Mouse (Mus musculus): ENCODE measurements at regions not wholly inside any gene's neighbourhood (a gene's known extent, or its start where the extent isn't known, plus 50 kb on each side); places are given as distances from the start of the nearest gene placed in this dataset.

DNA sequence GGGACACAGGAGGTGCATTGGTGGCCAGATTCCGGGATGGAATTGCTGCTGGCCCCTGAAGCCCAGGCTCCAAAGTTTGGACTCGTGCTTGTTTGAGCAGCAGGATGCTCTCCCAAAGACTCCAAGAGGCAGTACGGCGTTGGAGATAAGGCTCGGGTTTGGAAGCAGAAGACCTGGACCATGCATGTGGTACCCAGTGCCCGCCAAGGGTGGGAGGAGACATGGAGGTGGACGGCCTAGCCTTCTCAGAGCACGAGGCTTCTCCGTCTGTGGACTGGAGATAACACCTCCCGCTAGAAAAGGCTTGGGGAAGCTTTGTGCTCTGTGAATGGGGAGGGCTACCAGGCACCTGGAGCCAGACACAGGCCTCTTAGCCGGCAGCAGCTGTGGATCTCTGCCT is 271.7 kb downstream of the Rps6kc1 start:
- DNase-seq (ENCODE audit: extremely low spot score, low read depth, low spot score), result no peak

DNA sequence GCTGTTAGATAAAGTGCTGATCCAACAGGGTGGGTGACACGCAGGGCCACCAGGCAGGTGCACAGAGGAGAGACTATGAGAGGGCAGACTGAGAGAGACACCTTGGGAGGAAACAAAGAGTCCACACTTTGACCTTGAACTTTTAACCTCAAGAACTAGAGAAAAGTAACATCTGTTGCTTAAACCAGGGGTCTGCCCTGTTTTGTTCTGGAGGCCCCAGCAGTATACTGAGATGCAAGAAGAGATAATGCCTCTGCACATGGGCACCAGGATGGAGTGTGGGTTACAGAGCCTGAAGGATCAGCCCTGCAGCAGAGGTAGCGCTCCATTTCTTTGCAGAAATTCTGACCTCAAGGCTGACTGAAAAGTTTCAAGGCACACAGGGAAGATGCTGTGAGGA is 276.6 kb downstream of the Rps6kc1 start:
- DNase-seq (ENCODE audit: extremely low spot score, low read depth, low spot score), result no peak

DNA sequence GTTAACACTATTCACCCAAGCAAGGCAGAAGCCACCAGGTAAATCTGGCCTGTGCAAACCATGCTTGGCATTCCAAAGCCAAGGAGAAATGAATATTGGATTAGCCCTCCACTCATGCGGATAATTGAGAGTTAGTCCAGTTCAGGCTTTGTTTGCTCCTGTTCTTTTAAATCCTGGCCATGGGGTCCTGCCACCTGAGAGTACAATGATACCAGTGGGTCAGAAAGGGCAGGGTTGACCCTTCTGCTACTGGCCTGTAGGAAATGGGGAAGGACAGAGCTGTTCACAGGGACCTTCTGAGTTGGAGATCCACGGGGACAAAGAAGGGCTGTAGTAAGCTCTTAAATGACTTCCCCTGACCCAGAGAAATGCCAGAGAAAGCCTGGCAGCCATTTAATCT is 279.9 kb downstream of the Rps6kc1 start:
- DNase-seq (ENCODE audit: extremely low spot score, low read depth, low spot score), result no peak

DNA sequence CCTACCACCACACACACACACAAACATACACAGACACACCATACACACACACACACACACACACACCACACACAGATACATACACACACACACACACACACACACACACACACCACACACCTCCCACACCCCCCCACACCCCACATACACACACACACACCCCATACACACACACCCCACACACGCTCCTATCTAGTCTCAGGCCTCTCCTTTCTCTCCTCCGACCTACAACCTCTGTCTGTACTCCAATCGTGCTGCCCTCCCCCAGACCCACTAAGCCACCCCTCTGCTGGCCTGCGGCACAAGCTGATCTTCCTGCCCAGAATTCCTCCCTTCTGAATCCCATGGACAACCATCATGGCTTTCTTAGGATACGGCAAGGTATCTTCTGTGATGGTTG is 281.4 kb downstream of the Rps6kc1 start:
- DNase-seq (ENCODE audit: extremely low spot score, low read depth, low spot score), result no peak

DNA sequence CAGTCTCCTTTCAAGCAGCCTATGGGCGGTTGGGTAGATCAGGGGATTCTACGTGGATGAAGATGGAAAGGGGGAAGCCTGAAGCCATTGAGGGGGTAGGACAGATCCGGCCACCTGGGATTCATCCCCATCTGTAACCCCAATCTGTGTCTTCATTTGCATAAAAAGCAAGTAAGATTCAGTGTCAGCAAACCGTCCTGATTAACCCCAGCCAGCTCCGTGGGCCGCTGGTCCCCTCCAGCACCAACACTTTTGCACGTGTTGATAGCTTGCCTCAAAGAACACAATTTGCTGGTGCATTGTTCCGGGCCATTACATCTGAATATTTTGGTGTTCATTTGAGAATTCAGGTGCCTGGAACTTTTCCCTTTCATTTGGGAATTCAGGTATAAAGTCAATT is 287.7 kb downstream of the Rps6kc1 start:
- DNase-seq (ENCODE audit: extremely low spot score, low read depth, low spot score), result no peak

DNA sequence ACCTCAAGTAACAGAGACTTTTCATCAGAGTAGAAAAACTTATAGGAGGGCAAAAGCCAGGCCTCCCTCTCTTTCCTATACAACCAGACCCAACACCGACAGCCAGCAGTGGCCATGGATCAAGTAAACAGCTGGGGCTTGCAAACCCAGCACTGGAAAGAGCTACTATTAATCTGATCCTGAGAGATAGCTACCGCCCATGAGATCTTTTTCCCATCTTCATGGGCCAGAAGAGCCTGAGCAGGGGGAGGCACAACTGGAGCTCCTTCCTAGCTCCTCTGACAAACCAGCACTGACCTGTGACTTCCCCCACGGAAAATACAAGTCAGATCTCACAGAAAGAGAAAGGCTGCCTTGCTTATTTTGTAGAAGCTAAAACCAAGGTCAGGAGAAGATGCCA is 311.1 kb downstream of the Rps6kc1 start:
- DNase-seq (ENCODE audit: extremely low spot score, low read depth, low spot score), result no peak

DNA sequence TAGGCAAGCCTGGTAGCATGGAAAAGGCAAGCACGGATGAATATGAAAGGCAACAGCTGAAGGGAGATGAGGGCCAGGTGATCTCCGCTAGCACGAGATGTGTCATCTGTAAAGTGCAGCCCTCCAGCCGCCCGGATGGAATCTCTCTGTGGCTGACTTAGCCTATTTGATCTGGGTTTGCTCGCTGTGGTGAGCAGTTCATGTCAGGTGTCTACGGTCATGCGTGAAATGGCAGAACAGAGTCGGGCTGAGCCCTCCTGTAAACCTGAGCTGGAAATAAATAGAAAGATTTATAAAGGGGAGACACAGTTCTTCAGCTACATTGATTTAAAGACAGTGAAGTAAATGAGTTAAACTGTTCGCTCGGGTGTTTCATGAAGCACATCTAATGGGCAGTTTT is 311.9 kb downstream of the Rps6kc1 start:
- DNase-seq (ENCODE audit: extremely low spot score, low read depth, low spot score), result no peak

DNA sequence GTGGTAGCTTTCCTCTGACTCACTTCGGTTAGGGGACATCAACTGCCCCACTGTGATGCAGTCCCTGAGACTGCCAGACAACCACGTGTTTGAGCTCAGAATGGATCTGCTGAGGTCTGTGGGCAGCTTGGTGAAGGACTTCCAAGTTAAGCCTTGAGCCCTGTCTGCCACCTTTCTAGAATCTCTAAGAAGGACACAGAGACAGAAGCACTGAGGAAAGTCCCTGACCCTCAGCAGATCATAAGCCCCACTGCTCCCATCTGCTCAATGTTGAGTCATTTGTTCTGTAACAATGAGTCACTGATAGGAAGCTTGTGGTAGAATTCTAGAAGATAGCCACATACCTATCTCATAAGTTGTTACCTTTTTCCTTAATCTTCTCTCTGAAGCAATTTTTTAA is 315.4 kb downstream of the Rps6kc1 start:
- DNase-seq (ENCODE audit: extremely low spot score, low read depth, low spot score), result no peak

DNA sequence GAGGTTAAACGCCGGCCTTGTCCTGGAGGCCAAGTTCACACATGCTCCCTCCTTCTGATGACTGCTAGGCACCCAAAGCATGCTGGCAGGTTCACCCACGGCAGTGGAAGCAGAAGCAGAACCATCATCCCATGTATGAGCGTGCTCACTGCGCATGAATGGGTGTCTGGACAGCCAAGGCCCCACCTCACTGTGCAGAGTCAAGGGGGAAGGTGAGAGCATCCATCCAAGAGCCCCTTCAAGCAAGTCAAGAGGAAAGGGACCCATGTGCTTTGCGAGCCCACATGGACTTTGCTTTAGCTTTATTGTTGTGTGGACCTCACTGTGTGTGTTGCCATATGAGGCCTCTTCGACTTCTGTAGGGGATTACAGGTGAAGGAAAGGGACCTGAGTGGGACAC is 319.9 kb downstream of the Rps6kc1 start:
- no peak for DNase-seq (ENCODE audit: extremely low spot score, low read depth, low spot score)

DNA sequence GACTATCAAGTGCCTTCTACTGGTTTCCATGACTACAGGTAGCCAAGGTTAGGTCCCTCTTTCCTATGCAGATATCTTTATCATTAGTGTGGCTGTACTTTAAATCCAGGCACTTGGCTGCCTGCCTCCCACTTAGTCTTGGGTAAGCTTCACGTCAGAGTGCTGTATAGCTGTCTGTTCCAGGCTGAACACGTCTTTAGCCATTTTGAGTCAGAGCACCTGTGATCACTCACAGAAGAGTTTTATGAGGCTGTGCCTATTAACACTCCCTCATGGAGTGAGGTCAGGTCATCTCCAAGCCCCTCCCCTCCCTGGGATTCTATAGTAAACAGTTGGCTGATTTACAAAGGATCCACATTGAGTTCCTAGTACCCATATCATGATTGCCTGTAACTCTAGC is 322.0 kb downstream of the Rps6kc1 start:
- no peak for DNase-seq (ENCODE audit: extremely low spot score, low read depth, low spot score)

DNA sequence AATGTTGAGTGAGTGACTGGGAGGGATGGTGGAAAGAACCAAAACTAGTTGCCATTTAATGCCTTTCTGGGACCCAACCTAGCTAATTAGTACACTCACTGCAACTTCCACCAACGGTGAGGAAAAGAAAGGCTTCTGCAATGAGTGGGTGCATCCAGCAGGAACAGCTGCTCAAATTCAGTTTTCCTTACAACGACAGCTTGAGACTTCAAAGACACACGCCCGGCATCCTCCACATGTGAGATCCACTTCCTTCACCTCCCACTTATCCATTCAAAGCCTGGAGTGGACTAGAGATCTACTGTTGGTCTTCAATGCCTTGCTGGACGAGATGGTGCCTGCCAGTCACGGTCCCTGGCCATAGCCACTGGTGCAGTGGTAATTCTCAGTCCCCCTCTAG is 328.3 kb downstream of the Rps6kc1 start:
- no peak for DNase-seq (ENCODE audit: extremely low spot score, low read depth, low spot score)

DNA sequence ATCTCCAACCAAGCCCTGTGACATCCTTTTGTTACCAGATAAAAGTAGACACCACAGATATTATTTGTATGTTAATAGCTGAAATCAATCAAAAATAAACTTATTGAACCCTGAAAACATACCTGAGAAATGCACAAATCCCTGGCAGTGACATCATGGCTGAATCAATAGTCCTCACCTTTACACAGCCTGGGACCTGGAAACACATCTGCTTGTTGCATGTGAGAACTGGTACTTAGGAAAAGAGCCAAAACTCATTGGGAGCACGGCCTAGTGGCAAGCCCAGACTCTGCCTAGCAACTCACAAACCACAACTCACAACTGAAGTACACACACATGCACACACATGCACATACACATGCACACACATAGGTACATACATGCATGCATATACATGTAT is 330.9 kb downstream of the Rps6kc1 start:
- no peak for DNase-seq (ENCODE audit: extremely low spot score, low read depth, low spot score)

DNA sequence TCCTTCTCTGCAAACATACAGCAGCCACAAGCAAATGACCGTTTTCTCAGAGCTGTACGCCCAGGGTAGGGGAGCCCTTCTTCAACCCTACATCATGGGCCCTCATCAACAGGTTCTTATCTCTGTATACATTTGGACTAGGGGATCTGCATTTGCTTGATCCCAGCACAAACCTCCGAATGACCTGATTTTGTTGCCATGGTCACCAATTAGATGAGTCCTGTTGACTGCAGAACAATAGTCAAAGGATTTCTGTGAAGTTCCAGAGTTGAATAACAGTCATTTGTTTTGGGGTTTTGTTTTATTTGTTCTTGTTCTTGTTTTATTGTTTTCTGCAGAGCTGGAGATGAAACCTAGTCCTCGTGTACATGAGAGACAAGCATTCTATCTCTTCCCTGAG is 340.6 kb downstream of the Rps6kc1 start:
- DNase-seq (ENCODE audit: extremely low spot score, low read depth, low spot score), result no peak

DNA sequence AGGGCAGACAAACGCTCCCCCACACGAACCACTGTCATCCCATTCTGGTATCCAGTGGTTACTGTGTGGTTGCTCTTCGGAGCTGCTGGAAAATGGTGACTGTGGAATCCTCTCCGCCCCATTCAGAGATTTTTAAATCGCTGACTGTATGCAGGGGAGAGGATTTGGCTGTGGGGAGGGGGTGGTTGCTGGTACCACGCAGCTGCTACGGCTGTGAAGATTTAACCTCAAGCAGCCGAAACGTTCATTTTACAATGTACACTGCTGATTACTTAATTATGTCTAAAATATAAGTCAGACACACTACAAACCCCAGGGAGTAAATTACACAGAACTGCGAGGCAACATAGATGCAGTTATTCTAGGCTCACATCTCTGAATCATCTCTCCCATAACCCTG is 341.0 kb downstream of the Rps6kc1 start:
- DNase-seq (ENCODE audit: extremely low spot score, low read depth, low spot score), result no peak

DNA sequence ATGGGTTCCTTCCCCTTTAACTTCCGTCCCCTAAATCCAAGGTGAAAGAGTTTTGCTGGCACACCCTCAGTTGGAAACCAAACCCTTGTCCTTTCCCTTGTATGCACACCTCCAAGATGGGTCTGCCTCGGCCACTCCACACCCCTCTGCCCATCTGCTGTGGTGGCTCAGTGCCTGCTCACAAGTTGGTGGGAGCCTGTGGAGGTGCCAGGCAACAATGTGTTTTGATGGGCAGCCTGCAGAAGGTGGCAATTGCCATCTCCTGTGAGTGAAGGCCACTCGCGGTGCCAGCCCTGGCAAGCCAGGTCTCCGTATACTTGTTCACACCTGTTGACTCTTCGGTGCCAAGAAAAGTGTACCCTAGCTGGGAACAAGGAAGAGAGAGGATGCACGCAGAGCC is 344.8 kb downstream of the Rps6kc1 start:
- DNase-seq (ENCODE audit: extremely low spot score, low read depth, low spot score), result no peak

DNA sequence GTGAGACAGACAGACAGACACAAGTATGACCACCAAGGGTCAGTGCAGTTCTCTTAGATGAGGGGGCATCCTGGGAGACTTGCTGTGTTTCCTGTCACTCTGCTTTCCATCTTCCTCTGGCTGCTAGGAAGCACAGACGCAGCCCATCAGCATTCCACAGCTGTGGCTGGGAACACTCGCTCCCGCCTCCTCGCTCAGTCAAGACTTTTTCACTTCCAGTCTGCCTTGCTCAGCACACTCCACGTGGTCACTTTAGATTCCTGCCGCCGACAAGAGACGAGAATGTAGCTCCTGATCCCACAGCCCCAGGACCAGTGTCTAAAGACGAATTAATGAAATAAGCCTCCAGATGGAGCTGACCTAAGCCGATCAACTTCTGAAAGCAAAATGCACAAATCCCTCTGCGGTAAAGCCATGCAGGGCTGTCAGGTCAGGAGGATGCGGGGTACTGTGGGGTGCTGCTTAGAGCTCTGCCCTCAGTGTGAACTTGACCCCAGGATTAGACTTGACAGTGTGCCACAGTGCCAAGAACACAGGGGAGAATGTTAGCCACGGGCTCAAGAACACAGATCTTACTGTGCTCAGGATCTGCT is 348.6 kb downstream of the Rps6kc1 start:
- no peak for DNase-seq (ENCODE audit: extremely low spot score, low read depth, low spot score)

DNA sequence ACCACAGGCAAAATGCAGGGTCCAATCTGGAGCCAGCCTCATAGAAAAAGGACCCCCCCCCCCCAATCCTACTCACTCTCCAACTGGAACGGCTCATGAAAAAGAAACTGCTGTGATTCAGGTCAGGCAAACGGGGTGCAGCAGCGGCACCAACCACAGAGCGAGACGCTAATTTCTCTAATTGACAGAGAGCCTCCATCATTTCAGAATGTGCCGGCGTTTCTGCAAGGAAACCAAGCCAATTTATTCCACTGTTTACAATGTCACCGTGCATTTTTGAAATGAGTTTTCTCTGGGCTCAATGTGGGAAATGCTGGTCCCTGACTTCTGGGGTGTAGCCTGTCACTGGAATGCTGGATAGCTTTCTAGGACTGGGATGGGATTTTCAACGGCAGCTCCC is 351.5 kb downstream of the Rps6kc1 start:
- DNase-seq (ENCODE audit: extremely low spot score, low read depth, low spot score), result no peak

DNA sequence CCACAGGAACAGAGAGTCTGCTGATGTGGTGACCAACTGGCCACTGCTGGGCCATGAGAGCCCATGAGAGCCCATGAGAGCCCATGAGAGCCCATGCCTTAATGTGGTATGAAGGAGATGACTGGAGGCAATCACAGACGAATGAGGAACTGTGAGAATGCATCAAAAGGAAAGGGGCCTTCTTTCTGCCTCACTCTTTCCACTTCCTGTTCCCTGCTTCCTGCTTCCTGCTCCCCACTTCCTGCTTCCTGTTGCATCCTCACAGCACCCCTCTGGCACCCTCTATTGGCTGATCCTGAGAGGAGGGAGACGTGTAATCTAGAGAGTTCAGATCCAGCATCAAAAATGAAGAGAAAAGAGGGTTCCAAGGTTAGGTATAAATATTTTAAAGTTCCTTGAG is 369.7 kb downstream of the Rps6kc1 start:
- no peak for DNase-seq (ENCODE audit: extremely low spot score, low read depth, low spot score)

DNA sequence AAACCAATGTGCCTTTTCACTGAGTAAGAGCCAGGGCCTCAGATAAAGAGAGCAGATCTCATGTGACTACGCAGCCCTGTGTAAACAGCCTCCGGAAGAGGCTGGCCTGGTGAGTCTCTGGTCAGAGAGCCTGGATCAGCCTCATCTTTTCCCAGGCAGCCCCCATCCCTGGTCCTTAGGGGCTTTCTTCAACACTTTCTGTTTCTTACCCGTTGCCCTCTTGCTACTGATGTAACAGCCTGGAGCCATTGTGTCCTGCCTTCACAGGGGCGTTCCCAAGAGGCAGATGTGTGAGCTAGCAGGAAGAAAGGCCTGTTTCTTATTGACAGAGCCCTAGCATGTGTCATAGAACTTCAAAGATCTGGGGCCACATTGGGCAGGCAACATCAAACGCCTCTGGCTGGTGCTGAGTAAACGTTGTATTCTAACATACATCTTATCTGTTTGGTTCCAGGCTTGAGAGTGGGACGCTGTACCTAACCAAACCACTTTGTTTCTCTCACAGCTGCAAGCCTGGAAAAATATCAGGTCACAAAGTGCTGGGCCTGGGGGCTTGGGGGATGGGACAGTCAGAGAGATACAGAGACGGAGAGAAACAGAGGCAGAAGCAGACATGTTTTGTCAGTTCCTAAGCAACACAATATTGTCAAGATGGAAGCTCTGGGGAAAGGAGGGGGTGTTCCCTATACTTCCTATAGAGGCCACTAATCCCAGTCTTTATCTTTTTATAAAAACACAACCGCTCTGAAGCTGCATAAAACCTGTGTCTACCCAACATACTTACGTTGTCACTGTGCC is 362.6 kb upstream of the Prox1 start:
- DNase-seq (ENCODE audit: extremely low spot score, low read depth, low spot score), result no peak

DNA sequence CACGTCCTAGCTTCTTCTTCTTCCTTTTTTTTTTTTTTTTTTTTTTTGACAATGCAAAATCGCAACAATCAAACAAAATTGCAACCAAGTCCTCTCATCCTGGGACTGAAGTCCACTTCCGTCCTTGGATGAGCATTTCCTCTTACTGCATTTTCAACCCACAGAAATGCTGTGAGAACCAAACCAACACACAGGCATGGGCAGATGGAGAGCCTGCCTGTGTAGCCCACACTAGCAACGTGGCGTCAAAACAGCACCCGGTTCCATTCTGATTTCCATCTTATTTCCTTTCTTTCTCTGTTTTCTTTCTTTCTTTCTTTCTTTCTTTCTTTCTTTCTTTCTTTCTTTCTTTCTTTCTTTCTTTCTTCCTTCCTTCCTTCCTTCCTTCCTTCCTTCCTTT is 360.7 kb upstream of the Prox1 start:
- DNase-seq (ENCODE audit: extremely low spot score, low read depth, low spot score), result no peak

DNA sequence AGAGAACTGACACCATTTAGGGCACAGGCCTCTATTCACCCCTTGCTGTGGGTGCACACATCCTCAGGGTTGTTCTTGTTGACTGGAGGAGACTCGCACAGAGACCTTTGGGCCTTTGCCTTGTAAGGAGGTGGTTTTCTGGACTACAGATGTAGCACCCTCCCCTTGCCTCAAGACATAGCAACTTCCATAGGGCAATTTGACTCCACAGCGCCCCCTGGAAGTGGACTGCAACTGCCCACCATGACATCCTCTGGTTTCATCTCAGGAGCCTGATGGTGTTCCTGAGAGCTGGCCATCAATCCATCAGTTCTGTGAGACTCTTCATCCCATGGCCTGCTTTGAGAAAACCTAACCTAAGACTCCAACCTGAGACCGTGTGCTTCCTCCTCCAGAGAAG is 359.6 kb upstream of the Prox1 start:
- DNase-seq (ENCODE audit: extremely low spot score, low read depth, low spot score), result no peak

DNA sequence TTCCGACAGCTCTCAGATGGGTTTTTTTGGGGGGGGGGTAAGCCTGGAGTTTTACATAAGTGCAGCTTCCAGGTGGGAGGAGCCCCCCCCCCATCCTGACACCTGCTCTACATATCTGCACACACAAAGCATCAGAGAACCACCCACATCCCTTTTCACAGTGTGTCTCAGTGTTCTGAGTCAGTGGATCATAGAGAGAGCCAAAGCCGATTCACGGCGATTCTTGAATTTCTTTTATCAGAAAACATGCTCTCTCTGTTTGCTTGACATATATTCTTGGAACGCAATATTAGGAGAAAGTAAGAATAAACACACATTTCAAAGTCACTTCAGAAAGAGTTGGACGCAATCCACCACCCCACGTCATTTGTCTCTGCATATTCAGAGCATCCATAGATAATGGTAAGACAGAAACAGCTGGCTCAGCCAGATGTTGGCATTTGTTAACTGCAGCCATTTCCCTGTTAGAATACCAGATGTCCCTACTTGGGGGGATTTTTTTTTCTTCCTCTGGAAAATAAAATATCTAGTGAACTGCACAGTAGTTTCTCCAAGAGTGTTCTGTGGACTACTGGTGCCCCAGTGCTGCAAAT is 357.1 kb upstream of the Prox1 start:
- no peak for DNase-seq (ENCODE audit: extremely low spot score, low read depth, low spot score)

DNA sequence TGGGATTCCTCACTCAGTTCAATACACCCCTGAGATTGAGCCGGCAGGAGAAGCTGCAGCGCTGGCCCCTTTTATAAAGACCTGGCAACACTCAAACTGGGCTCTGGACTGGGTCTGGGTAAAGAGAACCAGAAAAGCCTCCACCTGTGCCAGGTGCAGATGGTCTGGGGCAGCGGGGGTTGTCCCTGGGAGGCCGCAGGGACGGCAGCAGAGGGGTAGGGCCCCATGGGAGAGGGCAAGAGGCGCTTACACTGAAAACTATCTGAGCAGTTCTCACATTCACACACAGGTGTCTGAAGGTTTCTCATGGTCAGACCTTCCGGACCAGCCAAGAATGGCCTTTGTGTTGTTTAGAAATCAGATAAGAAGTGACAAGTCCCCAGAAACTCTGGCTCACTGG is 356.1 kb upstream of the Prox1 start:
- DNase-seq (ENCODE audit: extremely low spot score, low read depth, low spot score), result no peak
